Mouse (Mus musculus) embryonic facial prominence, embryonic 12.5 days (tissue): ENCODE results near the gene Ush2a. TPM values are rescaled to one million over a fixed set of nuclear protein-coding genes. Genes with fewer than 3 reads are reported as not detected.

ENCODE experiments used
- ATAC-seq: fragments of 200-750 bp; cut with Nextera tagmentation; 2 replicates; pipeline ENCODE4 v1.8.0; 2017; ENCODE audit not compliant: insufficient number of reproducible peaks, insufficient read depth, low FRiP score, low TSS enrichment
- H3K27ac ChIP-seq: fragments of 300-500 bp; sonication (generic); 2 replicates; pipeline ENCODE4 v1.5.1; 2016; ENCODE audit warnings: mild to moderate bottlenecking
- H3K27me3 ChIP-seq: fragments of 300-500 bp; sonication (generic); 2 replicates; pipeline ENCODE4 v1.6.1; 2016; ENCODE audit warnings: mild to moderate bottlenecking, moderate library complexity
- H3K36me3 ChIP-seq: fragments of 300-500 bp; sonication (generic); 2 replicates; pipeline ENCODE4 v1.6.1; 2016; ENCODE audit warnings: mild to moderate bottlenecking
- H3K4me1 ChIP-seq: fragments of 300-500 bp; sonication (generic); 2 replicates; pipeline ENCODE4 v1.6.1; 2016
- H3K4me2 ChIP-seq: fragments of 300-500 bp; sonication (generic); replicated peaks from 2 replicates; pipeline ENCODE4 v1.6.1; 2016; ENCODE audit warnings: mild to moderate bottlenecking, moderate library complexity
- H3K4me3 ChIP-seq: fragments of 300-500 bp; sonication (generic); 2 replicates; pipeline ENCODE4 v1.5.1; 2016; ENCODE audit warnings: mild to moderate bottlenecking
- H3K9ac ChIP-seq: fragments of 300-500 bp; sonication (generic); 2 replicates; pipeline ENCODE4 v1.6.1; 2016; ENCODE audit warnings: mild to moderate bottlenecking, moderate library complexity
- H3K9me3 ChIP-seq: fragments of 300-500 bp; sonication (generic); 2 replicates; pipeline ENCODE4 v1.6.1; 2016; ENCODE audit warnings: mild to moderate bottlenecking, moderate library complexity
- WGBS: fragments of 180-500 bp; shearing (Covaris S2); methylation state at CpG from one replicate; pipeline ENCODE4 v1.1.7; 2016; 5-methylcytosine and 5-hydroxymethylcytosine counted together
- polyA plus RNA-seq: library from polyadenylated mRNA; unstranded; fragments of >200 nt; fragmentation: Nextera tagmentation; extraction: Ambion mirVana; gene quantifications from 2 replicates; pipeline ENCODE4 v1.2.1, GENCODE M21; 2016

Gene Ush2a
- polyA plus RNA-seq, 1 experiment from 2014 or later = 0.05 TPM

GRCm38 (mm10) chr1:188313303-188313702, 51.5 kb downstream of the Ush2a start:
- no peak for ATAC-seq
- WGBS = 88% methylated on average over 7 of the region's 7 CpGs
- Histone ChIP-seq H3K9me3 (no peaks in the 10 kb centered on the region), H3K36me3 (no peaks in the 10 kb centered on the region), H3K27me3 (no peaks in the 10 kb centered on the region), H3K9ac (no peak overlapping the region), H3K4me2 (no peak overlapping the region), H3K4me1 (no peaks in the 10 kb centered on the region), H3K4me3 (no peak overlapping the region), H3K27ac (no peak overlapping the region)

- H3K4me2 ChIP-seq = no peak overlapping the region
- WGBS = 90% methylated on average over 5 of the region's 5 CpGs
- no peak overlapping the region for H3K9ac ChIP-seq
- no peaks in the 10 kb centered on the region for H3K27me3 ChIP-seq
- H3K36me3 ChIP-seq = no peaks in the 10 kb centered on the region
- H3K4me3 ChIP-seq = no peak overlapping the region
- H3K9me3 ChIP-seq = no peaks in the 10 kb centered on the region
- H3K4me1 ChIP-seq = no peaks in the 10 kb centered on the region
- H3K27ac ChIP-seq = no peak overlapping the region
- ATAC-seq = no peak
These were observed 54.8 kb downstream of the Ush2a start for GRCm38 (mm10) chr1:188316574-188316973.

GRCm38 (mm10) chr1:188320204-188320603, 58.4 kb downstream of the Ush2a start:
- H3K9ac ChIP-seq = no peak overlapping the region
- 28% methylated on average over 4 of the region's 4 CpGs for WGBS
- no peak overlapping the region for H3K27ac ChIP-seq
- H3K4me2 ChIP-seq = no peak overlapping the region
- no peak overlapping the region for H3K4me3 ChIP-seq
- no peaks in the 10 kb centered on the region for H3K27me3 ChIP-seq
- no peaks in the 10 kb centered on the region for H3K9me3 ChIP-seq
- H3K4me1 ChIP-seq = no peaks in the 10 kb centered on the region
- H3K36me3 ChIP-seq = no peaks in the 10 kb centered on the region
- no peak for ATAC-seq

GRCm38 (mm10) chr1:188321534-188321933, 59.7 kb downstream of the Ush2a start:
- Histone ChIP-seq H3K4me1 (no peaks in the 10 kb centered on the region), H3K4me2 (no peak overlapping the region), H3K27ac (no peak overlapping the region), H3K36me3 (no peaks in the 10 kb centered on the region), H3K27me3 (no peaks in the 10 kb centered on the region), H3K4me3 (no peak overlapping the region), H3K9me3 (no peaks in the 10 kb centered on the region), H3K9ac (no peak overlapping the region)
- WGBS = 82% methylated on average over 7 of the region's 7 CpGs
- ATAC-seq = no peak

- Histone ChIP-seq H3K9me3 (no peaks in the 10 kb centered on the region), H3K4me1 (0 out of 2 replicates have a peak, but pooled peaks cover 2% of the 10 kb centered on the region), H3K9ac (no peak overlapping the region), H3K36me3 (no peaks in the 10 kb centered on the region), H3K4me2 (no peak overlapping the region), H3K4me3 (no peak overlapping the region), H3K27me3 (no peaks in the 10 kb centered on the region), H3K27ac (no peak overlapping the region)
- ATAC-seq = no peak
- 85% methylated on average over 2 of the region's 2 CpGs for WGBS
These were observed 68.6 kb downstream of the Ush2a start for GRCm38 (mm10) chr1:188330406-188330805.

GRCm38 (mm10) chr1:188333936-188334335, 72.1 kb downstream of the Ush2a start:
- 60% methylated on average over 2 of the region's 2 CpGs for WGBS
- no peaks in the 10 kb centered on the region for H3K9me3 ChIP-seq
- no peaks in the 10 kb centered on the region for H3K36me3 ChIP-seq
- no peak overlapping the region for H3K9ac ChIP-seq
- H3K4me1 ChIP-seq = 0 out of 2 replicates have a peak, but pooled peaks cover 2% of the 10 kb centered on the region
- H3K27ac ChIP-seq = no peak overlapping the region
- ATAC-seq = no peak
- no peak overlapping the region for H3K4me2 ChIP-seq
- H3K4me3 ChIP-seq = no peak overlapping the region
- H3K27me3 ChIP-seq = no peaks in the 10 kb centered on the region

- Histone ChIP-seq H3K4me1 (no peaks in the 10 kb centered on the region), H3K4me3 (no peak overlapping the region), H3K9me3 (no peaks in the 10 kb centered on the region), H3K4me2 (no peak overlapping the region), H3K9ac (no peak overlapping the region), H3K27me3 (no peaks in the 10 kb centered on the region), H3K36me3 (no peaks in the 10 kb centered on the region), H3K27ac (no peak overlapping the region)
- ATAC-seq = no peak
- 51% methylated on average over 2 of the region's 2 CpGs for WGBS
These were observed 85.9 kb downstream of the Ush2a start for GRCm38 (mm10) chr1:188347762-188348161.

GRCm38 (mm10) chr1:188354726-188355125, 92.9 kb downstream of the Ush2a start:
- no peaks in the 10 kb centered on the region for H3K4me1 ChIP-seq
- no peaks in the 10 kb centered on the region for H3K36me3 ChIP-seq
- no peak overlapping the region for H3K4me3 ChIP-seq
- no peaks in the 10 kb centered on the region for H3K27me3 ChIP-seq
- WGBS = 86% methylated on average over 2 of the region's 2 CpGs
- H3K9ac ChIP-seq = no peak overlapping the region
- no peak overlapping the region for H3K27ac ChIP-seq
- ATAC-seq = no peak
- no peak overlapping the region for H3K4me2 ChIP-seq
- no peaks in the 10 kb centered on the region for H3K9me3 ChIP-seq

- Histone ChIP-seq H3K27me3 (no peaks in the 10 kb centered on the region), H3K36me3 (no peaks in the 10 kb centered on the region), H3K4me1 (no peaks in the 10 kb centered on the region), H3K9me3 (no peaks in the 10 kb centered on the region), H3K4me3 (no peak overlapping the region), H3K4me2 (no peak overlapping the region), H3K9ac (no peak overlapping the region), H3K27ac (no peak overlapping the region)
- no peak for ATAC-seq
- WGBS = 89% methylated on average over 3 of the region's 3 CpGs
These were observed 101.7 kb downstream of the Ush2a start for GRCm38 (mm10) chr1:188363548-188363947.

- Histone ChIP-seq H3K4me3 (no peak overlapping the region), H3K4me2 (no peak overlapping the region), H3K27me3 (peaks cover 5% of the 10 kb centered on the region; the same call in 1 of the 2 replicates), H3K36me3 (no peaks in the 10 kb centered on the region), H3K4me1 (no peaks in the 10 kb centered on the region), H3K9me3 (no peaks in the 10 kb centered on the region), H3K9ac (no peak overlapping the region), H3K27ac (no peak overlapping the region)
- WGBS = 76% methylated on average over 1 of the region's 1 CpGs
- no peak for ATAC-seq
These were observed 123.4 kb downstream of the Ush2a start for GRCm38 (mm10) chr1:188385180-188385579.

- no peak for ATAC-seq
- peaks cover 5% of the 10 kb centered on the region; the same call in 1 of the 2 replicates for H3K27me3 ChIP-seq
- H3K36me3 ChIP-seq = no peaks in the 10 kb centered on the region
- no peak overlapping the region for H3K4me2 ChIP-seq
- no peaks in the 10 kb centered on the region for H3K9me3 ChIP-seq
- no peaks in the 10 kb centered on the region for H3K4me1 ChIP-seq
- no peak overlapping the region for H3K9ac ChIP-seq
- no peak overlapping the region for H3K27ac ChIP-seq
- WGBS = 62% methylated on average over 7 of the region's 7 CpGs
- no peak overlapping the region for H3K4me3 ChIP-seq
These were observed 124.0 kb downstream of the Ush2a start for GRCm38 (mm10) chr1:188385733-188386261.

- no peak for ATAC-seq
- no peak overlapping the region for H3K27ac ChIP-seq
- H3K9ac ChIP-seq = no peak overlapping the region
- WGBS = 89% methylated on average over 3 of the region's 3 CpGs
- H3K9me3 ChIP-seq = no peaks in the 10 kb centered on the region
- no peaks in the 10 kb centered on the region for H3K4me1 ChIP-seq
- peaks cover 5% of the 10 kb centered on the region; the same call in 1 of the 2 replicates for H3K27me3 ChIP-seq
- H3K36me3 ChIP-seq = no peaks in the 10 kb centered on the region
- H3K4me3 ChIP-seq = no peak overlapping the region
- no peak overlapping the region for H3K4me2 ChIP-seq
These were observed 125.5 kb downstream of the Ush2a start for GRCm38 (mm10) chr1:188387321-188387720.
